Mouse (Mus musculus) cortical plate, adult 2 months (tissue): ENCODE measurements around the gene Cops7a.

Experiments used
- CTCF ChIP-seq: fragments of 200-500 bp; IDR thresholded peaks from 2 replicates; pipeline ENCODE4 v1.5.1; 2011; ENCODE audit warnings: mild to moderate bottlenecking, control low read depth, low read length; ENCODE audit not compliant: insufficient read depth; ENCODE audit errors: extremely low read depth
- POLR2A ChIP-seq: fragments of 200-500 bp; IDR thresholded peaks from 2 replicates; pipeline ENCODE4 v1.6.1; 2011; ENCODE audit warnings: mild to moderate bottlenecking, low read length, control low read depth; ENCODE audit not compliant: insufficient read depth; ENCODE audit errors: extremely low read depth

- TF ChIP-seq CTCF (no peak), POLR2A (no peak)
These were observed 52.1 kb downstream of the Cops7a start for GRCm38 (mm10) chr6:124913214-124913613.
